Mouse (Mus musculus): ENCODE results near the gene Inha. TPM values are rescaled to one million over a fixed set of nuclear protein-coding genes. Genes with fewer than 3 reads are reported as not detected.

The Inha gene
- polyA plus RNA-seq, 1 experiment from 2014 or later = 10.7 TPM

- Histone ChIP-seq H3K4me1 (ENCODE audit: insufficient read depth, low read length) (peaks cover 23% of the 10 kb centered on the region), H3K4me3 (ENCODE audit: low read length) (no peak overlapping the region), H3K36me3 (ENCODE audit: insufficient read depth, low read length) (peaks cover 30% of the 10 kb centered on the region), H3K9ac (replicated peaks; ENCODE audit: low read length) (no peak overlapping the region), H3K4me2 (replicated peaks; ENCODE audit: low read depth, low read length) (no peak overlapping the region), H3K27me3 (ENCODE audit: insufficient read depth, low read length) (peaks cover 18% of the 10 kb centered on the region), H3K9me3 (ENCODE audit: low read length) (no peaks in the 10 kb centered on the region), H3K27ac (ENCODE audit: low read length) (no peak overlapping the region)
- WGBS = 95% methylated on average over 11 of the region's 11 CpGs
- ATAC-seq (ENCODE audit: low FRiP score, low TSS enrichment) = no peak
These were observed 30.4 kb upstream of the Inha start for GRCm38 (mm10) chr1:75476441-75476840.

GRCm38 (mm10) chr1:75477264-75477965 lies 29.5 kb upstream of the Inha start:
- H3K9me3 ChIP-seq (ENCODE audit: low read length) = no peaks in the 10 kb centered on the region
- H3K4me3 ChIP-seq (ENCODE audit: low read length) = peak overlapping the region; percentile 76
- no peak for ATAC-seq (ENCODE audit: low FRiP score, low TSS enrichment)
- peaks cover 27% of the 10 kb centered on the region for H3K36me3 ChIP-seq (ENCODE audit: insufficient read depth, low read length)
- 10% methylated on average over 35 of the region's 35 CpGs for WGBS
- H3K4me2 ChIP-seq (replicated peaks; ENCODE audit: low read depth, low read length) = peak overlapping the region; percentile 79
- peaks cover 24% of the 10 kb centered on the region for H3K4me1 ChIP-seq (ENCODE audit: insufficient read depth, low read length)
- no peak overlapping the region for H3K27ac ChIP-seq (ENCODE audit: low read length)
- no peak overlapping the region for H3K9ac ChIP-seq (replicated peaks; ENCODE audit: low read length)
- peaks cover 27% of the 10 kb centered on the region for H3K27me3 ChIP-seq (ENCODE audit: insufficient read depth, low read length)

GRCm38 (mm10) chr1:75477966-75478290 lies 28.9 kb upstream of the Inha start:
- Histone ChIP-seq H3K9ac (replicated peaks; ENCODE audit: low read length) (peak overlapping the region; percentile 76; the same call in 1 of the 2 replicates), H3K4me3 (ENCODE audit: low read length) (peak overlapping the region; percentile 76)
- 47% methylated on average over 3 of the region's 3 CpGs for WGBS

GRCm38 (mm10) chr1:75478497-75478896 lies 28.4 kb upstream of the Inha start:
- H3K4me2 ChIP-seq (replicated peaks; ENCODE audit: low read depth, low read length) = peak overlapping the region; percentile 79
- H3K4me1 ChIP-seq (ENCODE audit: insufficient read depth, low read length) = peaks cover 33% of the 10 kb centered on the region
- no peaks in the 10 kb centered on the region for H3K9me3 ChIP-seq (ENCODE audit: low read length)
- no peak; the same call in 1 of the 2 replicates for ATAC-seq (ENCODE audit: low FRiP score, low TSS enrichment)
- H3K4me3 ChIP-seq (ENCODE audit: low read length) = peak overlapping the region; percentile 76
- peaks cover 19% of the 10 kb centered on the region for H3K36me3 ChIP-seq (ENCODE audit: insufficient read depth, low read length)
- peak overlapping the region; percentile 76 for H3K9ac ChIP-seq (replicated peaks; ENCODE audit: low read length)
- peak overlapping the region; percentile 43 for H3K27ac ChIP-seq (ENCODE audit: low read length)
- H3K27me3 ChIP-seq (ENCODE audit: insufficient read depth, low read length) = peaks cover 38% of the 10 kb centered on the region
- 0% methylated on average over 19 of the region's 25 CpGs for WGBS

More at GRCm38 (mm10) chr1:75477966-75478290, 28.9 kb upstream of the Inha start:
- peaks cover 23% of the 10 kb centered on the region for H3K36me3 ChIP-seq (ENCODE audit: insufficient read depth, low read length)
- no peaks in the 10 kb centered on the region for H3K9me3 ChIP-seq (ENCODE audit: low read length)
- H3K4me1 ChIP-seq (ENCODE audit: insufficient read depth, low read length) = peaks cover 29% of the 10 kb centered on the region
- H3K4me2 ChIP-seq (replicated peaks; ENCODE audit: low read depth, low read length) = peak overlapping the region; percentile 79
- H3K27me3 ChIP-seq (ENCODE audit: insufficient read depth, low read length) = peaks cover 32% of the 10 kb centered on the region
- no peak for ATAC-seq (ENCODE audit: low FRiP score, low TSS enrichment)
- no peak overlapping the region for H3K27ac ChIP-seq (ENCODE audit: low read length)

GRCm38 (mm10) chr1:75478916-75479634 lies 27.8 kb upstream of the Inha start, which contains the start of the genes Chpf and Tmem198:
Chpf (minus strand) TSS chr1:75479307.
Tmem198 (plus strand) TSS chr1:75479532.
- under 1% methylated on average over 59 of the region's 76 CpGs for WGBS
- Histone ChIP-seq H3K9ac (replicated peaks; ENCODE audit: low read length) (peak within 1 kb of the TSS; percentile 76), H3K4me2 (replicated peaks; ENCODE audit: low read depth, low read length) (peak within 1 kb of the TSS; percentile 79), H3K36me3 (ENCODE audit: insufficient read depth, low read length) (peaks cover 19% of the 10 kb centered on the region), H3K4me3 (ENCODE audit: low read length) (peak within 1 kb of the TSS; percentile 76), H3K27me3 (ENCODE audit: insufficient read depth, low read length) (peaks cover 41% of the 10 kb centered on the region), H3K27ac (ENCODE audit: low read length) (peak within 1 kb of the TSS; percentile 43), H3K9me3 (ENCODE audit: low read length) (no peaks in the 10 kb centered on the region), H3K4me1 (ENCODE audit: insufficient read depth, low read length) (peaks cover 33% of the 10 kb centered on the region)
- ATAC-seq (ENCODE audit: low FRiP score, low TSS enrichment) = peak; percentile 92

- Histone ChIP-seq H3K9ac (replicated peaks; ENCODE audit: low read length) (no peak overlapping the region), H3K9me3 (ENCODE audit: low read length) (no peaks in the 10 kb centered on the region), H3K36me3 (ENCODE audit: insufficient read depth, low read length) (peaks cover 19% of the 10 kb centered on the region), H3K4me2 (replicated peaks; ENCODE audit: low read depth, low read length) (peak overlapping the region; percentile 79), H3K27ac (ENCODE audit: low read length) (no peak overlapping the region), H3K4me3 (ENCODE audit: low read length) (peak overlapping the region; percentile 76), H3K27me3 (ENCODE audit: insufficient read depth, low read length) (peaks cover 46% of the 10 kb centered on the region), H3K4me1 (ENCODE audit: insufficient read depth, low read length) (peaks cover 35% of the 10 kb centered on the region)
- ATAC-seq (ENCODE audit: low FRiP score, low TSS enrichment) = no peak; the same call in 1 of the 2 replicates
- WGBS = under 1% methylated on average over 15 of the region's 24 CpGs
These were observed 27.3 kb upstream of the Inha start for GRCm38 (mm10) chr1:75479635-75479989.

GRCm38 (mm10) chr1:75480036-75480435 lies 26.8 kb upstream of the Inha start:
- peak overlapping the region; percentile 76 for H3K4me3 ChIP-seq (ENCODE audit: low read length)
- no peak overlapping the region for H3K9ac ChIP-seq (replicated peaks; ENCODE audit: low read length)
- H3K4me1 ChIP-seq (ENCODE audit: insufficient read depth, low read length) = peaks cover 35% of the 10 kb centered on the region
- peaks cover 50% of the 10 kb centered on the region for H3K27me3 ChIP-seq (ENCODE audit: insufficient read depth, low read length)
- H3K36me3 ChIP-seq (ENCODE audit: insufficient read depth, low read length) = peaks cover 16% of the 10 kb centered on the region
- peak overlapping the region; percentile 79 for H3K4me2 ChIP-seq (replicated peaks; ENCODE audit: low read depth, low read length)
- WGBS = 12% methylated on average over 13 of the region's 13 CpGs
- H3K9me3 ChIP-seq (ENCODE audit: low read length) = no peaks in the 10 kb centered on the region
- H3K27ac ChIP-seq (ENCODE audit: low read length) = no peak overlapping the region
- ATAC-seq (ENCODE audit: low FRiP score, low TSS enrichment) = no peak

DNA sequence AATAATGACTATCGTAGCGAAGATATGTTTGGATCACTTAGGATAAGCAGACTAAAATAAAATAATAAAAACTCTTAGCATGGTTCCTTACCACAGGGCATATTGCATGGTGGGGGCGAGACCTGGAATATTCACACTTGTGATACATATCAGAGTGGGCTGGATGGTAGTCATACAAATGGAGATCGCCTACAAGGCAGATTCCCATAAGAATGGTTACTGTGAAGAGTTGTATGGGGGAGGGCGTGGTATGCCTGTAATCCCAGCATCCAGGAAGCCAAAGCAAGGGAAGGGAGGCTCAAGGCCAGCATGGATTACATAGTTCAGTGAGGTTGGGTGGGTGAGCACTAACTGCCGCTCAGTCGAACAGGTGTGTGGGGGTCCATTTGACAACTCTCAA lies 26.1 kb upstream of the Inha start:
- Histone ChIP-seq H3K27ac (ENCODE audit: low read length) (no peak overlapping the region), H3K4me1 (ENCODE audit: insufficient read depth, low read length) (peaks cover 35% of the 10 kb centered on the region), H3K4me3 (ENCODE audit: low read length) (no peak overlapping the region), H3K27me3 (ENCODE audit: insufficient read depth, low read length) (peaks cover 57% of the 10 kb centered on the region), H3K9ac (replicated peaks; ENCODE audit: low read length) (no peak overlapping the region), H3K9me3 (ENCODE audit: low read length) (no peaks in the 10 kb centered on the region), H3K4me2 (replicated peaks; ENCODE audit: low read depth, low read length) (no peak overlapping the region), H3K36me3 (ENCODE audit: insufficient read depth, low read length) (peaks cover 9% of the 10 kb centered on the region)
- WGBS = 89% methylated on average over 7 of the region's 7 CpGs
- ATAC-seq (ENCODE audit: low FRiP score, low TSS enrichment) = no peak

- peak overlapping the region; percentile 86 for H3K4me2 ChIP-seq (replicated peaks; ENCODE audit: low read depth, low read length)
These were observed 20.3 kb upstream of the Inha start for GRCm38 (mm10) chr1:75486561-75486960.

DNA sequence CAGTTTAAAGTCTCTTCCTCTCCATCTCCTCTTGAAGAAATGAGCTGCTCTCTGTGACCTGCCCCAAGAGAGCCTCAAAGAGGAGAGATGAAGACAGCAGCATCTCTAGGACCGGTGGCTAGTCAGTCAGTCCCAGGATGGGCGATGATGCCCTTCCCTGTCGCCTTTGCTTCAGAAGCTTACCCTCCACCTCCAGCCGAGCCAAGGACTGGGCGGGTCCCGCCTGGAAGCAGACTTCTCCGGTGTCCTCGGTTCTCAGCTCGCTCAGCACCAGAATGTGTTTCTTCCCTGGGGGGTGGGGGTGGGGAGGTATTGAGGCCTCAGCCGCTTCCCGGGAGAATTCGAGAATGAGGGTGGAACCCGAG lies 19.9 kb upstream of the Inha start:
- Histone ChIP-seq H3K36me3 (ENCODE audit: insufficient read depth, low read length) (peaks cover 22% of the 10 kb centered on the region), H3K27me3 (ENCODE audit: insufficient read depth, low read length) (peaks cover 65% of the 10 kb centered on the region), H3K27ac (ENCODE audit: low read length) (no peak overlapping the region), H3K4me2 (replicated peaks; ENCODE audit: low read depth, low read length) (peak overlapping the region; percentile 86), H3K4me3 (ENCODE audit: low read length) (peak overlapping the region; percentile 61), H3K9ac (replicated peaks; ENCODE audit: low read length) (peak overlapping the region; percentile 42; the same call in 1 of the 2 replicates), H3K4me1 (ENCODE audit: insufficient read depth, low read length) (peaks cover 28% of the 10 kb centered on the region), H3K9me3 (ENCODE audit: low read length) (no peaks in the 10 kb centered on the region)
- 4% methylated on average over 13 of the region's 13 CpGs for WGBS
- ATAC-seq (ENCODE audit: low FRiP score, low TSS enrichment) = peak; percentile 11; the same call in 1 of the 2 replicates

More at GRCm38 (mm10) chr1:75486561-75486960, 20.3 kb upstream of the Inha start:
- peak overlapping the region; percentile 61 for H3K4me3 ChIP-seq (ENCODE audit: low read length)
- no peak for ATAC-seq (ENCODE audit: low FRiP score, low TSS enrichment)
- H3K9ac ChIP-seq (replicated peaks; ENCODE audit: low read length) = no peak overlapping the region
- H3K9me3 ChIP-seq (ENCODE audit: low read length) = no peaks in the 10 kb centered on the region
- H3K4me1 ChIP-seq (ENCODE audit: insufficient read depth, low read length) = peaks cover 28% of the 10 kb centered on the region
- peaks cover 69% of the 10 kb centered on the region for H3K27me3 ChIP-seq (ENCODE audit: insufficient read depth, low read length)
- no peak overlapping the region for H3K27ac ChIP-seq (ENCODE audit: low read length)
- H3K36me3 ChIP-seq (ENCODE audit: insufficient read depth, low read length) = peaks cover 20% of the 10 kb centered on the region
- WGBS = 6% methylated on average over 24 of the region's 24 CpGs
